Mouse (Mus musculus) monocyte, adult 2 months (primary cell): ENCODE data around the gene Hcls1.
A peak's percentile ranks its signal among the peaks of the same experiment; 100 is the strongest.

ENCODE experiments used
- DNase-seq, 2 experiments: peaks; one replicate each; pipeline ENCODE4 v3.0.0; 2022; ENCODE audit warnings: low spot score in 2 of 2, low read depth in 1 of 2

The Hcls1 gene

GRCm38 (mm10) chr16:36934841-36935620, at the start of gene Hcls1:
Gene Hcls1, plus strand, starts transcription at chr16:36934983.
- DNase-seq: peak; percentile 56 to 68

DNA sequence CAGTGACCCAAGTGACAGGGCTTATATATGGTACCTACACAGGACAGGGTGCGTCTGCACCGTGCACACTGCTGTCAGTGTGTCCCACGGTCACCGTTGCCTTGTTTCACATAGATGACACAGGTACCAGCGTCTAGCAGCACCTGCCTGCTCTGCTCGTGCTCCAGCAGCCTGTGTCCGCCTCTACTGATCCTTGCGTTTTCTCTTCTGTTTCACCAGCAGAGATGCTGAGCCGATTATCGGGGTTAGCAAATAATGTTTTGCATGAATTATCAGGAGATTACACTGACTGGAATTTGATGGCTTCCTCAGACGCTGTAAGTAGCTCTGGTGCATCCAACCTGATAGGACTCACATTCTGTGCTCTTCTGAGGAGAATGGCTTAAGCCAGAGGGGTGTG, 48.9 kb upstream of the Hcls1 start:
- no peak for DNase-seq

DNA sequence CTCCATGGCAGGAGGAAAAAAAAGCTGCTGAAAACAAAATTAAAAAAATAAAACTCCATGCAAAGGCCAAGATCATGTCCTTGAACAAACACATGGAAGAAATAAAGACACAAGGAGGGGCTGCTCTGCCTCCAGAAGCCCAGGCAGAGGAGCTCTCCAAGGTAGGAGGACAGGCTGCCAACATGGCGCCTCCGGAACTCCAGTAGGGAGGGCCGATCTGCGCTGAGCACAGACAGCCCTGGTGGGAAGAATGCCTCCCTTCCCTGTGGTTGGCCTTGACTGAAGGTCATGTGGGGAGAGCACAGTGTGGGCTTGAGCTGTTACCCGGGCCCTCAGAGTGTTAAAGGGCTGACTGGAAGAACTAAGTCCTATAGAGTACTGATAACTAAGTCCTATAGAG, 47.2 kb upstream of the Hcls1 start:
- DNase-seq: no peak

- no peak for DNase-seq
These were observed 44.2 kb upstream of the Hcls1 start for GRCm38 (mm10) chr16:36890559-36890958.

DNA sequence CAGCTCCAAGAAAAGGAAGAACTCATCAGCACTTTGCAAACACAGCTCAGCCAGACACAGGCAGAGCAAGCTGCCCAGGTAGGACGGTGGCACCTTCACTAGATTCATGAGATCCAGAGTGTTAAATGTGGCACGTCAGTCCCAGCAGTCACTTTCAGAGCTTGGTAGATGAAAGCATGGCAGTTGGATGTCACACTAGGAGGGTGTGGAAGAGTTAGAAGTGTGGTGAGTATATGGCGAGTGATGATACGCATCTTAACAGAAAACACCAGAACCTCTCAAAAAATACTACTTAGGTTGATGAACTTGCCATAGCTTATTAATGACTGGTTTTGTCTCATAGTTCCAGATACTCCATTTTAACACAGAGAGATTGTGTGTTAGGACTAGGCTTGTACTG, 43.4 kb upstream of the Hcls1 start:
- no peak for DNase-seq

DNA sequence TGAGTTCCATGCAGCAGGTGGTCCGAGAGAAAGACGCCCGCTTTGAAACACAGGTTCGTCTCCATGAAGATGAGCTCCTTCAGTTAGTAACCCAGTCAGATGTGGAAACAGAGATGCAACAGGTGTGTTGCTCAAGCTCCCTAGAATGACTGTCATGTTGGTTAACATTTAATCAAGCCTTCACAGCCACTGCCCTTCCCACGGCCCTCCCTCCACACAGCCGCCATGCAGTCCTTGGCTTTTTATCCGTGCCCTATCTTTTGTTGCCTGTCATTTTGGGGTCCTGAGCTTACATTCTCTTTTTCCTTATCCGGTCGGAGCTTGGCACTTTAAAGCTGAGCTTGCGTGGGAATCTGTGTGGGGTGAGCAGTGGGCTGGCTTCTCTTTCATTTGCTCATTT, 41.5 kb upstream of the Hcls1 start:
- DNase-seq: no peak

- DNase-seq: no peak
These were observed 38.1 kb upstream of the Hcls1 start for GRCm38 (mm10) chr16:36896712-36897111.

GRCm38 (mm10) chr16:36903156-36903555, 31.6 kb upstream of the Hcls1 start:
- DNase-seq: no peak

DNA sequence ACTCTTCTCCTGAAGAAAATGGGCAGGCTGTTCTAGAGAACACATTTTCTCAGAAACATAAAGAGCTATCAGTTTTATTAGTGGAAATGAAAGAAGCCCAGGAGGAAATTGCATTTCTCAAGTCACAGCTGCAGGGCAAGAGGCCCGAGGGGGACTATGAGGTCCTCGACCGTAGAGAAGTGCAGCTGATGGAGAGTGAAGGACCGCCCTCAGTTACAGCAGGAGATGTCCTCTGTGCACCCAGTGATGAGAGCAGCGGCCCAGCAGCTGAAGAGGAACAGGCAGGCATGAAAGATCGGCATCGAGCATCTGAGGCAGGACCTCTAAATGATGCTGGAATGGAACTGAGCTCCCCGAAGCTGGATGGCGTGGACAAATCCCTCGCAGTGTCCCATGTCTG, 22.9 kb upstream of the Hcls1 start:
- DNase-seq: no peak

GRCm38 (mm10) chr16:36912311-36912710, 22.5 kb upstream of the Hcls1 start:
- no peak for DNase-seq

- DNase-seq: no peak
These were observed 20.6 kb upstream of the Hcls1 start for GRCm38 (mm10) chr16:36914195-36914594.

DNA sequence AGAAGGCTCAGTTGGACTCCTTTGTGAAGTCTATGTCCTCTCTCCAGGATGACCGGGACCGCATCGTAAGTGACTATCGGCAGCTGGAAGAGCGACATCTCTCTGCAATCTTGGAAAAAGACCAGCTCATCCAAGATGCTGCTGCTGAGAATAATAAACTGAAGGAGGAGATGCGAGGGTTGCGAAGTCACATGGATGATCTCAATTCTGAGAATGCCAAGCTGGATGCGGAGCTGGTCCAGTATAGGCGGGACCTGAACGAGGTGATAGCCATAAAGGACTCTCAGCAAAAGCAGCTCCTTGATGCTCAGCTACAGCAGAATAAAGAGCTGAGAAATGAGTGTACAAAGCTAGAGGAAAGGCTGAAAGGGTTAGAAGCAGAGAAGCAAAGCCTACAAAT, 16.3 kb upstream of the Hcls1 start:
- no peak for DNase-seq

DNA sequence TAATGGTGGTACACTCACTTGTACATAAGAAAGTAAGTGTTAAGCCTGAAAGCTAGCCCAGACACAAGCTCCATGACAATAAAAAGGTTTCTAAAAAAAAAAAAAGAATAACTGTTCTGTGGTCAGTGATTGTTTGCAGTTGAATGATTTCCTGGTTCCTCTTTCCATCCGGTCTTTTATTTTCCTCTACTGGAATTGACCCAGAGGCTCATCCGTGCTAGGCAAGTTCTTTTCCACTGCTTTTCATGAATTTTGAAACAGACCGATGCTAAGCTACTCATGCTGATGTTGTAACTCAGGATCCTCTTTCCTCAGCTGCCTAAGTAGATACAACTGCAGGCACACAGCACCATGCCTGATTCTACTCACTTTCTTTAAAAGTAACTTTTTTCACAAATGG, 14.4 kb upstream of the Hcls1 start:
- no peak for DNase-seq

GRCm38 (mm10) chr16:36921067-36921613, 13.6 kb upstream of the Hcls1 start:
- DNase-seq: no peak

DNA sequence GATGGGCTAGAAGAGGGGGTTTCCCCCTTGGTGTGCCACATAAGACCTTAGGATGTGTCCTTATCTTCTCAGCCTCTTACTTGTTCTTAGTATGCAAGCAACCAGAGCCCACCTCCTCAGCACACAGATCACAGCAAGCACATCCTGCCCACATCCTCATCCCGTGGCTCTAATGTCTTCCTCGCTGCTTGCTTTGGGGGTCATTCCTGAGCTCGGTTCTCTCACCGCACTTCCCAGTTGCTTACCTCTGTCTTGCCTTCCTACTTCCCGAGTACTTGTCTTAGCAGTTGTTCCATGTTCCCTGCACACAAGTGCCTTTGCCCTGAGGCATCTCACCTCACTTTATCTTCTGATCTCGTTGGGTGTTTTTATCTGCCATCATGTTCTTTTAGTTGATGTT, 12.8 kb upstream of the Hcls1 start:
- DNase-seq: no peak

GRCm38 (mm10) chr16:36924312-36924711, 10.5 kb upstream of the Hcls1 start:
- no peak for DNase-seq

DNA sequence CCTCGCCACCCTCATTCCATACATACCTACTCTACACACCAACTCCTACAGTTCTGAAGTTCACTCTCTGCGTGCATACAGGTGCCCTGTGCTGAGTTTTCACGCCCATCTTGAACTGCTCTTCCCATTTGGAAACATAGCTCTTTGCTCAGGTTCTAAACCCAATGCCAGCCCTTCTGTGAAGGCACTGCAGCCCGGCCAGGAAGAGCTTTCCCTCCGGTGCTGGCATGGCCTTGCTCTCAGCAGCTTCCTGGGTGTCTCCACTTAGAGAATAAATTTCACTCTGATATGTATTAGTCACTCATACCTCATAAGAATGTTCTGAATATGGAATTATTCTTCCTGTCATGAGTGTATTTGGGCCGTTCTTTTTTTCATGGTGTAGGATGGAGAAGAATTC, 9.4 kb upstream of the Hcls1 start:
- no peak for DNase-seq

DNA sequence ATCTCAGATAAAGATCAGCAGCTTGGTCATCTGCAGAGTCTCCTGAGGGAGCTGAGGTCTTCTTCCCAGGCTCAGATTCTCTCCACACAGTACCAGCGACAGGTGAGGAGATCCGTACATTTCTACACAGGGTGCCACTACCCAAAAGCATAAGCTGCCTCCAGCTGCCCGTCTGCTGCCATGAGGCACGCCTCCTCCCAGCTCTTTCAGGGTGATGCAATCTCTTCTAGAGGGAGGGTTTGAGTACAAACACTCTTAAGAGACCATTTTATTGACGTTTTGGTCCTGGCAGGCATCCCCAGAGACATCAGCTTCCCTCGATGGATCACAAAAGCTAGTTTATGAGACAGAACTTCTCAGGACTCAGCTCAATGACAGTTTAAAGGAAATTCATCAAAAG, 9.0 kb upstream of the Hcls1 start:
- no peak for DNase-seq

DNA sequence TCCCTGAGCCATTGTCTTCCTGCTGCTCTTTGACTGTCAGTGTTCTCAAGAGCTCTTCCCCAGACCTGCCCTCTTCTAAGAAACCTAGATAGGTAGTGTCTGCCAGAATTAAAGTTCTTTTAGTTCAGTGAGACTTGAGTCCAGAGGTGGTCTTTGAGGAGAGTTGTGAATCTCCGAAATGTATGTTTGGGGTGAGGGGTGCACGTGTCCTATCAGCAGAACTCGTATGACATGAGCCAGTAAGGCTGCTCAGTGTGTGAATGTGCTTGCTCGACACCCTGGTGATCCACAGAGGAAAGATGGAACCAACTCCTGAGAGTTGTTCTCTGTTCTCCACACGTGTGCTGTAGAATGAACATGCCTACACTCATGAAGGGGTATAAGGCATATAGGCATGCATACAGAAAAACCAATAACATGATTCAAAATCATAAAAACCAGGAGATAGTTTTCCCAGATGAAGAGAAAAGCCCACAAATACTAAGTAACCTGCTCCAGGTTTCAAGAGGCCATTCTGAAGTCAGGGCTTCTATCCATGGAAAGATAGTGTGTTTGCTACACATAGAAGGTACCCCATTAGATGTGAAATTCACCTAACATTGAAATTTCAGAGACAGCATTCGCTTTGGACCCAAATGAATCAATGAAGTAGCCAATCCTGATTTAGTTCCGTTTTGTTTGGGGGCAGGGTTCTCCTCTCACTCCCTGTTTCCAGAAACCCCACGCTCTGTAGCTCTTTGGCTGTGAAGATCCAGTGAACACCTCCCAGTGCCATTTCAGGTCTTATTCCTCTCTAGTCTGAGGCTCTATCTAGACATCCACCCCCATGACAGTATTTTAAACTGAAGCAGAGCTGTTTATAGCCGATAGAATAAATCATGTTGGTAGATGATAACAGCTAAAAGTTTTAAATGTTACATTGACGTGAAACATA, 8.0 kb upstream of the Hcls1 start:
- no peak for DNase-seq

DNA sequence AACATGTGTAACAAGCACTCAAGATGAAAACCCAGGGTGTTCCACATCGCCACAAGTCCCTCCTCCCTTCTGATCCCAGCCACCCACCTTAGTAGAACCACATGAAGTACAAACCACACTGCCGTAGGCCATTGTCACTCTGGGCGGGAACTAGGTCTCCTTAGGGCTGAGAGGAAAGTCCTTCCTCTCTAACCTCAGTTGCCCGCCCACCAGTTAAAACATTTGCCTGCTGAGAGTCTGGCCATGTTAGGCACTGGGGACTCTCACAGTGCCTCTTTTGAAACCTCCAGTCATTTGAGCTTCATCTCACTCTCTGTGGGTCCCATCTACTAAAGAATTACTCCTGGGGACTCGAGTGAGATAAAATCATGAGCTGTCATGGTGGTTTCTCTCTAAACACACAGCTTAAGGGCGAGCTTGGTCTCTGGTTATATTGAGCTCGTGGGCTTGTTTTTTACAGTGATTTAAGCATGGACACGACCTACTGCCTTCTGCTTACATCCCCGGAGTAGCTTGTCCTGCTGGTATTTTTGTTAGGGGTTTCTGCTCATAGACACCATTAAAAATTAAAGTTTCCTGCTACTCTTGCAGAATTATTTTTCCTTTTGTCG, 7.2 kb upstream of the Hcls1 start:
- DNase-seq: no peak

- DNase-seq: no peak
These were observed 6.7 kb upstream of the Hcls1 start for GRCm38 (mm10) chr16:36928106-36928500.

- DNase-seq: no peak
These were observed 5.6 kb upstream of the Hcls1 start for GRCm38 (mm10) chr16:36929216-36929615.
